Mouse (Mus musculus) kidney, embryonic 15.5 days (tissue): ENCODE data around the gene Ankrd27. TPM values are rescaled to one million over a fixed set of nuclear protein-coding genes. Genes with fewer than 3 reads are reported as not detected.
A peak's percentile ranks its signal among the peaks of the same experiment; 100 is the strongest.

ENCODE experiments used
- ATAC-seq: fragments of 200-750 bp; cut with Nextera tagmentation; replicated peaks from 2 replicates; pipeline ENCODE4 v1.8.0; 2017; ENCODE audit warnings: moderate TSS enrichment; ENCODE audit not compliant: low FRiP score
- H3K27ac ChIP-seq: fragments of 300-500 bp; sonication (generic); 2 replicates; pipeline ENCODE4 v1.5.1; 2015; ENCODE audit warnings: mild to moderate bottlenecking, inconsistent platforms
- H3K27me3 ChIP-seq: fragments of 300-500 bp; sonication (generic); 2 replicates; pipeline ENCODE4 v1.6.1; 2015; ENCODE audit warnings: inconsistent platforms
- H3K36me3 ChIP-seq: fragments of 300-500 bp; sonication (generic); 2 replicates; pipeline ENCODE4 v1.6.1; 2015; ENCODE audit warnings: inconsistent platforms
- H3K4me1 ChIP-seq: fragments of 300-500 bp; sonication (generic); 2 replicates; pipeline ENCODE4 v1.6.1; 2015; ENCODE audit warnings: inconsistent platforms
- H3K4me2 ChIP-seq: fragments of 300-500 bp; sonication (generic); 2 replicates; pipeline ENCODE4 v1.6.1; 2015; ENCODE audit warnings: moderate library complexity, mild to moderate bottlenecking, inconsistent platforms
- H3K4me3 ChIP-seq: fragments of 300-500 bp; sonication (generic); replicated peaks from 2 replicates; pipeline ENCODE4 v1.5.1; 2015; ENCODE audit warnings: mild to moderate bottlenecking, inconsistent platforms
- H3K9ac ChIP-seq: fragments of 300-500 bp; sonication (generic); 2 replicates; pipeline ENCODE4 v1.6.1; 2015; ENCODE audit warnings: mild to moderate bottlenecking, inconsistent platforms
- H3K9me3 ChIP-seq: fragments of 300-500 bp; sonication (generic); replicated peaks from 2 replicates; pipeline ENCODE4 v1.6.1; 2016; ENCODE audit warnings: inconsistent platforms
- WGBS: fragments of 180-500 bp; shearing (Covaris S2); methylation state at CpG from one replicate; pipeline ENCODE4 v1.1.7; 2015; ENCODE audit warnings: mixed read lengths; 5-methylcytosine and 5-hydroxymethylcytosine counted together
- polyA plus RNA-seq: library from polyadenylated mRNA; unstranded; fragments of >200 nt; fragmentation: Nextera tagmentation; extraction: Ambion mirVana; gene quantifications from 2 replicates; pipeline ENCODE4 v1.2.1, GENCODE M21; 2015

Gene Ankrd27
- polyA plus RNA-seq, 1 experiment from 2014 or later: 34.3 TPM

GRCm38 (mm10) chr7:35648239-35649069 lies 62.4 kb downstream of the Ankrd27 start:
- Histone ChIP-seq H3K27me3 (no peaks in the 10 kb centered on the region), H3K4me3 (no peak overlapping the region), H3K9me3 (no peaks in the 10 kb centered on the region; the same call in 1 of the 2 replicates), H3K4me1 (peaks cover 7% of the 10 kb centered on the region; the same call in 1 of the 2 replicates), H3K9ac (no peak overlapping the region), H3K27ac (0 out of 2 replicates have a peak overlapping the region, but pooled peaks have one; percentile 14), H3K4me2 (no peak overlapping the region), H3K36me3 (peaks cover 23% of the 10 kb centered on the region)
- 62% methylated on average over 9 of the region's 9 CpGs for WGBS
- ATAC-seq: 0 out of 2 replicates have a peak, but pooled peaks have one; percentile 7

DNA sequence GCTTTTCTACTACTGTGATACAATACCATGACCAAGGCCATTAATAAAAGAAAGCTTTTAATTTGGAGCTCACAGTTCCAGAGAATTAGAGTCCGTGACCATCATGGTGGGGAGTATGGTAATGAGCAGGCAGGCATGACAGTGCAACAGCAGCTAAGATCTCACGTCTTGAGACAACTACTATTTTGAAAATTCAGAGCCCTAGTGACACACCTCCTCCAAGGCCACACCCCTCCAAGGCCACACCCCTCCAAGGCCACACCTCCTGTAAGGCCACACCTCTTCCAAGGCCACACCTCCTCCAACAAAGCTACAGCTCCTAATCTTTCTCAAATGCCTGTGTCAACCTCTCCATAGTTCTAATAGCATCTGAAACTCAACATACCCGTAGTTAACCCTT lies 63.0 kb downstream of the Ankrd27 start:
- H3K9ac ChIP-seq: no peak overlapping the region
- peak; percentile 49; the same call in 1 of the 2 replicates for ATAC-seq
- WGBS: 35% methylated on average over 3 of the region's 3 CpGs
- H3K27me3 ChIP-seq: no peaks in the 10 kb centered on the region
- no peak overlapping the region for H3K27ac ChIP-seq
- peaks cover 16% of the 10 kb centered on the region for H3K36me3 ChIP-seq
- peaks cover 7% of the 10 kb centered on the region; the same call in 1 of the 2 replicates for H3K4me1 ChIP-seq
- no peak overlapping the region for H3K4me3 ChIP-seq
- no peak overlapping the region for H3K4me2 ChIP-seq
- H3K9me3 ChIP-seq: no peaks in the 10 kb centered on the region; the same call in 1 of the 2 replicates

GRCm38 (mm10) chr7:35650716-35651410 lies 64.8 kb downstream of the Ankrd27 start:
- no peak overlapping the region for H3K9ac ChIP-seq
- no peak overlapping the region for H3K4me3 ChIP-seq
- no peaks in the 10 kb centered on the region for H3K36me3 ChIP-seq
- H3K9me3 ChIP-seq: no peaks in the 10 kb centered on the region; the same call in 1 of the 2 replicates
- H3K27ac ChIP-seq: no peak overlapping the region
- WGBS: 79% methylated on average over 11 of the region's 11 CpGs
- no peak for ATAC-seq
- no peaks in the 10 kb centered on the region for H3K27me3 ChIP-seq
- no peak overlapping the region for H3K4me2 ChIP-seq
- H3K4me1 ChIP-seq: peaks cover 7% of the 10 kb centered on the region; the same call in 1 of the 2 replicates

DNA sequence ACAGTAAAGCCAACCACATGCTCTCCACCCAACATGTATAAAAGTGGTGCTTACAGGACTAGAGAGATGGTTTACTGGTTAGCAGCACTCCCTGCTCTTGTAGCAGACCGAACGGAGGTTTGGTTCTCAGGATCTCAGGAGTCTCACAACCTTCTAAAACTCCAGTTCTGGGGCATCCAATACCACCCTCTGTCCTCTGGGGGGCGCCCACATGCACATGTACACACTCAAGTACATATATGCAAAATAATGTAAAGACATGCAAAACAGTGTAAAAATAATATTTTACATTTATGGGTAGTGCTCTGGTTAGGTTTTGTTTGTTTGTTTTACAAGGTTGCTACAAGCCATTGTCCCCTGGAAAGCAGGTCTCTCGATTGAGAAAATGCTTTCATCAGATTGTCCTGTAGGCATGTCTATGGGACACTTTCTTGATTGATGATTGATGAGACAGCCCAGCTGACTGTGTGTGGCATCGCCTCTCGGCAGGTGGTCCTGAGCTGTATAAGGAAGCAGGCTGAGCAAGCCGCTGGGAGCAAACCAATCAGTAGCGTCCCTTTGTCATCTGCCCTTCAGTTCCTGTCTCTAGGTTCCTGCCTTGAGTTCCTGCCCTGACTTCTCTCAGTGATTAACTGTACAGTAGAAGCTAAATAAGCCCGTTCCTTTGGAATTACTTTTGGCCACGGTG lies 65.7 kb downstream of the Ankrd27 start:
- H3K36me3 ChIP-seq: no peaks in the 10 kb centered on the region
- H3K9me3 ChIP-seq: no peaks in the 10 kb centered on the region; the same call in 1 of the 2 replicates
- no peak for ATAC-seq
- no peak overlapping the region for H3K9ac ChIP-seq
- no peaks in the 10 kb centered on the region for H3K4me1 ChIP-seq
- no peak overlapping the region for H3K4me3 ChIP-seq
- no peaks in the 10 kb centered on the region for H3K27me3 ChIP-seq
- 88% methylated on average over 10 of the region's 10 CpGs for WGBS
- H3K4me2 ChIP-seq: no peak overlapping the region
- no peak overlapping the region for H3K27ac ChIP-seq

DNA sequence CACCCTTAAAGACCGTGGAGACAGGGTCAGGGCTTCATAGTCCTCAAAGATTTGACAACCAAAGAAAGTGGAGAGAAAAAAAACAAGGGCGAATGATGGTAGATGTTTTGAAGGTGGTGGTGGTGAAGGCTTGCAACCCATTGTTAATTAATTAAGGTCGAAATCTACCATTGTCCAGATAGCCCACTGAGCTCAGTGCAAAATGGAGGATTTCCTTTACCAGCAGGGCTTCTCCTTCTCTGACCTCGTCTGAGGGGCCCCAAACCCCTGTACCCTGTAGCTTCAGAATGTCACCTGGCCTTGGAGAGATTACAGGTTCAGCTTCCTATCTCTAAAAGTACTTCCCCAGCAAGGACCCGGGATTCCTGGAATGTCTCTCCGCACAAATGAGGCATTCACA lies 71.8 kb downstream of the Ankrd27 start:
- ATAC-seq: no peak
- Histone ChIP-seq H3K9me3 (no peaks in the 10 kb centered on the region; the same call in 1 of the 2 replicates), H3K36me3 (no peaks in the 10 kb centered on the region), H3K4me2 (no peak overlapping the region), H3K4me1 (no peaks in the 10 kb centered on the region), H3K9ac (no peak overlapping the region), H3K27me3 (peaks cover 5% of the 10 kb centered on the region), H3K27ac (no peak overlapping the region), H3K4me3 (no peak overlapping the region)
- WGBS: 51% methylated on average over 6 of the region's 6 CpGs

DNA sequence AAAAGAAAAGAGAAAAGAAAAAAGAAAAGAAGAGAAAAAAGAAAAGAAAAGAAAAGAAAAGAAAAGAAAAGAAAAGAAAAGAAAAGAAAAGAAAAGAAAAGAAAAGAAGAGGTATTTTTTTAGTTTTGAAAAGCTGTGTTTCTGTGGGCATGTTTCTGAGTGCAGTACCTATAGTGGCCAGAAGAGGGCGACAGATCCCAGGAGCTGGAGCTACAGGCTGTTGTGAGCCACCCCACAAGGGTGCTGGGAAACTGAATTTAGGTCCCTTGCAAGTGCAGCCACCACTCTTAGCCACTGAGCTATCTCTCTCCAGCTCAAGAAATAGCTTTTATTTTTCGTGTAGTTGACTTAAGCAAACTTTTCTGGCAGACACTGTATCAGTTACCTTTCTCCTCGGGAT lies 73.1 kb downstream of the Ankrd27 start:
- Histone ChIP-seq H3K27me3 (peaks cover 5% of the 10 kb centered on the region), H3K4me2 (no peak overlapping the region), H3K4me1 (peaks cover 8% of the 10 kb centered on the region; the same call in 1 of the 2 replicates), H3K4me3 (no peak overlapping the region), H3K36me3 (no peaks in the 10 kb centered on the region), H3K9ac (no peak overlapping the region), H3K27ac (no peak overlapping the region), H3K9me3 (no peaks in the 10 kb centered on the region; the same call in 1 of the 2 replicates)
- no peak for ATAC-seq
- 50% methylated on average over 3 of the region's 3 CpGs for WGBS

- peaks cover 10% of the 10 kb centered on the region; the same call in 1 of the 2 replicates for H3K4me1 ChIP-seq
- no peaks in the 10 kb centered on the region; the same call in 1 of the 2 replicates for H3K9me3 ChIP-seq
- H3K9ac ChIP-seq: no peak overlapping the region
- WGBS: 31% methylated on average over 16 of the region's 16 CpGs
- H3K27ac ChIP-seq: no peak overlapping the region
- no peak overlapping the region for H3K4me3 ChIP-seq
- no peaks in the 10 kb centered on the region for H3K36me3 ChIP-seq
- peak overlapping the region; percentile 6; the same call in 1 of the 2 replicates for H3K4me2 ChIP-seq
- peak; percentile 74 for ATAC-seq
- peaks cover 12% of the 10 kb centered on the region for H3K27me3 ChIP-seq
These were observed 77.8 kb downstream of the Ankrd27 start for GRCm38 (mm10) chr7:35663790-35664376.

- no peak overlapping the region for H3K27ac ChIP-seq
- H3K9me3 ChIP-seq: no peaks in the 10 kb centered on the region
- peaks cover 7% of the 10 kb centered on the region; the same call in 1 of the 2 replicates for H3K27me3 ChIP-seq
- H3K9ac ChIP-seq: no peak overlapping the region
- H3K4me1 ChIP-seq: peaks cover 10% of the 10 kb centered on the region; the same call in 1 of the 2 replicates
- no peaks in the 10 kb centered on the region for H3K36me3 ChIP-seq
- H3K4me3 ChIP-seq: no peak overlapping the region
- 63% methylated on average over 18 of the region's 18 CpGs for WGBS
- no peak for ATAC-seq
- no peak overlapping the region for H3K4me2 ChIP-seq
These were observed 82.3 kb downstream of the Ankrd27 start for GRCm38 (mm10) chr7:35668066-35669041.

- H3K27ac ChIP-seq: no peak overlapping the region
- H3K4me3 ChIP-seq: no peak overlapping the region
- WGBS: 87% methylated on average over 4 of the region's 4 CpGs
These were observed 92.9 kb downstream of the Ankrd27 start for GRCm38 (mm10) chr7:35678976-35679375.

GRCm38 (mm10) chr7:35681559-35681958 lies 95.5 kb downstream of the Ankrd27 start:
- Histone ChIP-seq H3K27ac (no peak overlapping the region), H3K27me3 (no peaks in the 10 kb centered on the region), H3K4me2 (no peak overlapping the region), H3K36me3 (no peaks in the 10 kb centered on the region), H3K4me1 (peaks cover 10% of the 10 kb centered on the region; the same call in 1 of the 2 replicates), H3K9ac (no peak overlapping the region), H3K9me3 (0 out of 2 replicates have a peak, but pooled peaks cover 3% of the 10 kb centered on the region), H3K4me3 (no peak overlapping the region)
- WGBS: 83% methylated on average over 3 of the region's 3 CpGs
- ATAC-seq: no peak

More at GRCm38 (mm10) chr7:35678976-35679375, 92.9 kb downstream of the Ankrd27 start:
- Histone ChIP-seq H3K4me2 (no peak overlapping the region), H3K27me3 (no peaks in the 10 kb centered on the region), H3K9me3 (0 out of 2 replicates have a peak, but pooled peaks cover 3% of the 10 kb centered on the region), H3K9ac (no peak overlapping the region), H3K36me3 (no peaks in the 10 kb centered on the region), H3K4me1 (0 out of 2 replicates have a peak, but pooled peaks cover 3% of the 10 kb centered on the region)
- no peak for ATAC-seq
